Mouse (Mus musculus): ENCODE data around the gene Ptcra. TPM values are rescaled to one million over a fixed set of nuclear protein-coding genes. Genes with fewer than 3 reads are reported as not detected.

Gene Ptcra
- polyA plus RNA-seq, 1 experiment from 2014 or later = 0.53 TPM

DNA sequence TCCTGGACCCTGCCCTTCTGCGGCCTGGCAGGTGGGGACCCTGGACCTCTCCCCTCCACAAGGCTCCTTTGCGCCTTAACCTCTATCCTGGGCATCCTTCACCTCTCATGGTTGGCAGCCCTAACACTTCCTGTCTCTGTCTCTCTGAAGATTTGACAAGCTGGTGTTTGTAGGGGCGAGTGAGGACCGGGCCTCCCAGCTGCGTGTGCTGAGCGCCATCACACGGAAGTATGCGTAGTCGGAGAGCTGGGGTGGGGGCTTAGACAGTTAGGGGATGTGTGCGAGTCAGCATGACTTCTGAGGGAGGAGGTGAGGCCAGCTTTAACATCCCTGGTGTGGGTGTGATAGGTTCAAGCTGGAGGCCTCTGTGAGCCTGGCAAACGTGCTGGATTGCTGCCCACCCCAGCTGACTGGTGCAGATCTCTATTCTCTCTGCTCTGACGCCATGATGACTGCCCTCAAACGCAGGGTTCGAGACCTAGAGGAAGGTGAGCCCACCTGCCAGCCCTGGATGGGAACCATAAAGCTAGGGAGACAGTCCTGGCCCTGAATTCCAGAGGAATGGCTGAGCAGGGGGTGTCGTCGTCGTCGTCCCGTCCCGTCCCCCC is 38.9 kb downstream of the Ptcra start:
- H3K36me3 ChIP-seq = peaks cover 65% of the 10 kb centered on the region
- no peak for ATAC-seq (ENCODE audit: insufficient number of reproducible peaks, insufficient read depth, low FRiP score, low TSS enrichment, low read depth)
- H3K4me1 ChIP-seq = peaks cover 6% of the 10 kb centered on the region; the same call in 1 of the 2 replicates
- H3K27ac ChIP-seq = no peak overlapping the region
- no peak overlapping the region for H3K4me3 ChIP-seq
- peaks cover 19% of the 10 kb centered on the region for H3K27me3 ChIP-seq
- H3K9me3 ChIP-seq = no peaks in the 10 kb centered on the region
- 79% methylated on average over 18 of the region's 20 CpGs for WGBS
- no peak overlapping the region for H3K9ac ChIP-seq
- H3K4me2 ChIP-seq = no peak overlapping the region

DNA sequence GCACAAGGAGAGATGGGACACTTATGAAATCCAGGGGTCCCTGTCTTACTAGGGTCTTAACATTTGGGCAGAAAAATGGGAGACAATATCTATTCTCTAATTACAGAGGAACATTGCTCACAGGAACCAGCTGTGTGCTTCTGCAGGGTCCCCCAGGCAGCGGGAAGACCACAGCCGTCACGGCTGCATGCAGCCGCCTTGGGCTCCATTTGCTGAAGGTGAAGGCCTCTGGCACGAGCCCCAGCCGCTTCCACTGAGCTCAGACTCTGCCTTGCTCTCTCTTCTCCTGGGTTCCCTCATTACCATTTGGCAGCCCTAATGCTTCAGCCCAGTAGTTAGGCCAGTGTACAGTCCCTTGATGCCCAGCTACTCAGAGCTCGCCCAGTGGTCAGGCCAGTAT is 42.4 kb downstream of the Ptcra start:
- Histone ChIP-seq H3K36me3 (peaks cover 83% of the 10 kb centered on the region), H3K27me3 (no peaks in the 10 kb centered on the region), H3K9me3 (no peaks in the 10 kb centered on the region), H3K9ac (no peak overlapping the region; the same call in none of the 2 replicates), H3K27ac (no peak overlapping the region), H3K4me3 (no peak overlapping the region), H3K4me2 (no peak overlapping the region), H3K4me1 (no peaks in the 10 kb centered on the region)
- 84% methylated on average over 7 of the region's 7 CpGs for WGBS
- ATAC-seq (ENCODE audit: insufficient number of reproducible peaks, insufficient read depth, low FRiP score, low TSS enrichment, low read depth) = no peak

DNA sequence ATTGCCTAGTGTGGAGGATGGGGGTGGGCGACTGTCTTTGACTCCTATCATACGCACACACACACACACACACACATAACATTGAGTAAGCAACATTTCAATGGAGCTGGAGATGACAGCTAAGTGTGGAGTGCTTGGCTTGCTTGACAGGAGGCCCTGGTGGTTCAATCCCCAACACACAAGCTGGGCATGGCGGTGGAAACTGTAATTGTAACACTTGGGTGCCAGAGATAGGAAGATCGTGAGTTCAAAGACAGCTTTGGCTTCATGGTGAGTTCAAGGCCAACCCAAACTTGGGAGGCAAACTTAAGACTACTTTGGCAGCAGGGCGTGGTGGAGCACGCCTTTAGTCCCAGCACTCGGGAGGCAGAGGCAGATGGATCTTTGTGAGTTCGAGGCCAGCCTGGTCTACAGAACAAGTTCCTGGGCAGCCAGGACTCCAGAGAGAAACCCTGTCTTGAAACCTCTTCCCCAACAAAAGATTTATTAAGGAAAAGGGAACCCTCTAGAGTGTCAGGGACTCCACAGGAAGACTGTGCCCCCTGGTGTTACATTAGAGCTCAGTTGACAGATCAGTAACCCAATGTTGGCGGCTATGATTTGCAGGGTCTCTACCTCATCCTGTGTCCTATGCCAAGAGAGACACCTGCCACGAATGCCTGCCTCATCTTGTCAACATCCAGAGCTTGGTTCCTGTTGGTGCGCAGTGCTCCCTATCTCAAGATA is 48.6 kb downstream of the Ptcra start:
- H3K27me3 ChIP-seq = no peaks in the 10 kb centered on the region
- no peak for ATAC-seq (ENCODE audit: insufficient number of reproducible peaks, insufficient read depth, low FRiP score, low TSS enrichment, low read depth)
- peaks cover 16% of the 10 kb centered on the region for H3K4me1 ChIP-seq
- peaks cover 51% of the 10 kb centered on the region for H3K36me3 ChIP-seq
- H3K4me3 ChIP-seq = no peak overlapping the region
- no peak overlapping the region for H3K9ac ChIP-seq
- H3K27ac ChIP-seq = no peak overlapping the region
- H3K4me2 ChIP-seq = no peak overlapping the region
- 95% methylated on average over 11 of the region's 11 CpGs for WGBS
- no peaks in the 10 kb centered on the region for H3K9me3 ChIP-seq

DNA sequence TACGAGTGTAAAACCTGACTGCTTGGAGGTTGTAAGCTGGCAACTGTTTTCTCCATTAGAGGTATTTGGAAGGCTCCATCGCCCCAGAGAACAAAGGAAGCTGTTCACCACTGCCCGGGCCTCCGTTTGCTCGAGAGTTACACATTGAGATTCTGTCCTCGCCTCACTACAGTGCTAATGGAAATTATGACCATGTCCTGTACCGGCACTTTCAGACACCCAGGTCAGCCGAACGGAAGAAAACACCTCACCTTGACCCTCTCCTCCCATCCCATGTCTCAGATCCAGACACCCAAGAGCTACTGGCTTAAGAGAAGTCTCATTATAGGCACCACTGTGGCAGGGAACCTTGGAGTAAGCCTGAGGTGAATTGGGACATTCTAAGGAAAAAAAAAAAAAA is 49.7 kb downstream of the Ptcra start:
- H3K4me2 ChIP-seq = no peak overlapping the region
- H3K4me1 ChIP-seq = peaks cover 16% of the 10 kb centered on the region
- no peak overlapping the region for H3K4me3 ChIP-seq
- no peaks in the 10 kb centered on the region for H3K27me3 ChIP-seq
- no peak overlapping the region for H3K9ac ChIP-seq
- ATAC-seq (ENCODE audit: insufficient number of reproducible peaks, insufficient read depth, low FRiP score, low TSS enrichment, low read depth) = no peak
- no peaks in the 10 kb centered on the region for H3K9me3 ChIP-seq
- H3K36me3 ChIP-seq = peaks cover 42% of the 10 kb centered on the region
- WGBS = 89% methylated on average over 9 of the region's 9 CpGs
- H3K27ac ChIP-seq = no peak overlapping the region

DNA sequence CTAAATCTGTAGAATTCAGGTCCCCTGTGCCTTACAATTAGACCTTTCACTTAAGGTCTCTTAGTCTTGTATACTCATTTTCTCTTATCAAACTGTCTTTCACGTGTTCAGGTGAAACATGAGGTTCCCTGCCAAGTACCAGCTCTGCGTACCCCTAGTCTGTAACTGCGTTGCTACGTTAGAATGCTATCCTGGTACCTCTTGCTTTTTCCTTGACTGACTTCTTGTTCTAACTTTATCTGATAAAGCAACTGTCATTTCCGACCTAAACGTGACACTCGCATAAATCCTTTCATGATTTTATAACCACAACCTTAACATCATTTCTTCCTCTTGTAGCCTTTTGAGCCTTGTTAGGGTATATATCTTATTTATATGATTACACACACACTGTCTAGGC is 51.1 kb downstream of the Ptcra start:
- no peaks in the 10 kb centered on the region for H3K9me3 ChIP-seq
- H3K9ac ChIP-seq = peak overlapping the region; percentile 94
- H3K27ac ChIP-seq = no peak overlapping the region
- H3K4me3 ChIP-seq = peak overlapping the region; percentile 100
- H3K36me3 ChIP-seq = peaks cover 39% of the 10 kb centered on the region
- no peak for ATAC-seq (ENCODE audit: insufficient number of reproducible peaks, insufficient read depth, low FRiP score, low TSS enrichment, low read depth)
- no peaks in the 10 kb centered on the region for H3K27me3 ChIP-seq
- H3K4me2 ChIP-seq = peak overlapping the region; percentile 100
- WGBS = 74% methylated on average over 7 of the region's 7 CpGs
- peaks cover 16% of the 10 kb centered on the region for H3K4me1 ChIP-seq

DNA sequence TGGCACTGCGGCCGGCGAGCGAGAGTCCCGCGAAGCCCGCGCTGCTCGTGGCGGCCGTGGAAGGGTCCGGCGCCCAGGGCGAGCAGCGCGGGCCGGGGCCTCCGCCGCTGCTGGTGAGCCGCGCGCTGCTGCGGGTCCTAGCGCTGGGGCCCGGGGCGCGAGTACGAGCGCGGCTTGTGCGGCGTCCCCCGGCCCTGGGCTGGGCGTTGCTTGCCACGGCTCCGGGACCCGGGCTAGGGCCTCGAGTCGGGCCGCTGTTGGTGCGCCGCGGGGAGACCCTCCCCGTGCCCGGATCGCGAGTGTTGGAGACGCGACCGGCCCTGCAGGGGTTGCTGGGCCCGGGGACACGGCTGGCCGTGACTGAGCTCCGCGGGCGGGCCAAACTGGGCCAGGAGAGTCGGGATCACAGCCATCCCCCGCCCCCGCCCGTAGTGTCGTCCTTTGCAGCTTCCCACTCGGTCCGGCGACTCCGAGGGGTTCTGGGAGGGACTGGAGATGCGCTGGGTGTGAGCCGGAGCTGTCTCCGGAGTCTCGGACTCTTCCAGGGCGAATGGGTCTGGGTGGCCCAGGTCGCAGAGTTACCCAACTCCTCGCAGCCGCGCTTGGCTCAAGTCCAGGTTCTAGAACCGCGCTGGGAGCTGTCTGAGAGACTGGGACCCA is 51.8 kb downstream of the Ptcra start:
- no peaks in the 10 kb centered on the region for H3K27me3 ChIP-seq
- H3K4me2 ChIP-seq = peak overlapping the region; percentile 100
- peak overlapping the region; percentile 64 for H3K27ac ChIP-seq
- H3K4me3 ChIP-seq = peak overlapping the region; percentile 100
- WGBS = under 1% methylated on average over 67 of the region's 76 CpGs
- no peak; the same call in 1 of the 2 replicates for ATAC-seq (ENCODE audit: insufficient number of reproducible peaks, insufficient read depth, low FRiP score, low TSS enrichment, low read depth)
- peaks cover 32% of the 10 kb centered on the region for H3K36me3 ChIP-seq
- H3K4me1 ChIP-seq = peaks cover 16% of the 10 kb centered on the region
- no peaks in the 10 kb centered on the region for H3K9me3 ChIP-seq
- peak overlapping the region; percentile 94 for H3K9ac ChIP-seq

DNA sequence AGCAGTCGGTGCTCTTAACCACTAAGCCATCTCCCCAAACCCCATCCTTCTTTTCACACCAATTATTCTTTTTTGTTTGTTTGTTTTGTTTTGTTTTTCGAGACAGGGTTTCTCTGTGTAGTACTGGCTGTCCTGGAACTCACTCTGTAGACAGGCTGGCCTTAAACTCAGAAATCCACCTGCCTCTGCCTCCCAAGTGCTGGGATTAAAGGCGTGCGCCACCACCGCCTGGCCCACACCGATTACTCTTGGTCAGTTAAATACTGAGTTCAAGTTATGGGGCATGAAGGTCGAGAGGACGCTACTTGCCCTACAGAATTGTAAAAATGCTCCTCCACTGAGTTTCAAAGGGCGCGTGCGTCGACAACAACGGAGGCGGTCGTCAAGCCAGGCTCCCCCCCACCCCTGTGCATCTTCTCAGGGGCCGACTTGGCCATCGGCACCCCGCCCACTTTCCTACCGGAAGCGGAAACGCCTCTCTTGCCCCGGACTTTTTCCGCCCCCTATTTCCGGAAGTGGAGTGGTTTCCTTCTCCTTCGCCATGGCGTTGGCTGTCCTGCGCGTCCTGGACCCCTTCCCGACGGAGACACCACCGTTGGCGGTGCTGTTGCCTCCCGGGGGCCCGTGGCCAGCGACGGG is 52.4 kb downstream of the Ptcra start, which contains the start of gene Pex6:
TSS of gene Pex6 (plus strand) at position 505 of the 639 bp plus-strand sequence.
- Histone ChIP-seq H3K36me3 (peaks cover 26% of the 10 kb centered on the region), H3K4me3 (peak within 1 kb of the TSS; percentile 100), H3K4me2 (peak within 1 kb of the TSS; percentile 100), H3K9me3 (no peaks in the 10 kb centered on the region), H3K27me3 (no peaks in the 10 kb centered on the region), H3K9ac (peak within 1 kb of the TSS; percentile 94), H3K4me1 (peaks cover 16% of the 10 kb centered on the region), H3K27ac (peak within 1 kb of the TSS; percentile 64)
- 8% methylated on average over 36 of the region's 36 CpGs for WGBS
- ATAC-seq (ENCODE audit: insufficient number of reproducible peaks, insufficient read depth, low FRiP score, low TSS enrichment, low read depth) = peak; percentile 82

DNA sequence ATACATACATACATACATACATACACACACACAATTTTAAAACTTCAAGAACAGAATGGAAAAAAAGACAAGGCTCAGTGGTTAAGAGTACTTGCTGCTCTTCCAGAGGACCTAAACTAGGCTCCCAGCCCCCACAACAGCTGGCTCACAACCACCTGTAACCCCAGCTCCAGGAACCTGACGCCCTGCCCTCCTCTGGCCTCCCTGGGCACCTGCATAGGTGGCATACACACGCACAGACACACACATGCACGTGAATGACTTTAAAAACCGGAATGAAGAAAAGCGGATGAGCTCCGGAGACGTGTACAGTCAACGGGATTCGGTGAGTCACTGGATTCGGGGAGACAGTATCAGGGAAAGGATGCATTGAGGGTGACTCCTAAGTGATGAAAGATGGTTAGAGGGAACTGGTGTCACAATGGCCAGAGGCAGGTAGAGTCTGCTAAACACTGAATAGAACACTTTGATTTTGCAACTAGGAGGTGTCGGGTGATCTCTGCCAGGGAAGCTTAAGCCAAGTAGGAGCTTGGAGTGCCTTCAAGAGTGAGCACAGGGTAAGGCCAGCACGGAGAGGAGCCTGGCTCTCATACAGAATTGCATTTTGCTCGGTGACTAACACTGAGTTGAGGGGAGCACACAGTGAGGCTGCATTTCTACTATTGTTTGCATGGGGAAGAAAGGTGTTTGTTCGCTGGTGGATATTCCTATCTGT is 57.0 kb downstream of the Ptcra start:
- Histone ChIP-seq H3K4me1 (peaks cover 30% of the 10 kb centered on the region), H3K9ac (no peak overlapping the region), H3K9me3 (no peaks in the 10 kb centered on the region), H3K27me3 (no peaks in the 10 kb centered on the region), H3K36me3 (0 out of 2 replicates have a peak, but pooled peaks cover under 1% of the 10 kb centered on the region), H3K27ac (no peak overlapping the region), H3K4me2 (no peak overlapping the region), H3K4me3 (no peak overlapping the region)
- 88% methylated on average over 14 of the region's 14 CpGs for WGBS
- no peak for ATAC-seq (ENCODE audit: insufficient number of reproducible peaks, insufficient read depth, low FRiP score, low TSS enrichment, low read depth)

Other genes with a start within 250 kb of the Ptcra start
- gene Cul9, start 217.3 kb downstream of the Ptcra start, polyA plus RNA-seq (2015; fragmentation: Nextera tagmentation; extraction: Ambion mirVana) = 10.7 and 11.4 TPM in 2 replicates
- gene Srf, start 207.5 kb downstream of the Ptcra start, polyA plus RNA-seq (2015; fragmentation: Nextera tagmentation; extraction: Ambion mirVana) = 6.3 and 8.9 TPM in 2 replicates
- gene Ptk7, start 134.2 kb downstream of the Ptcra start, polyA plus RNA-seq (2015; fragmentation: Nextera tagmentation; extraction: Ambion mirVana) = 148 and 149 TPM in 2 replicates
- gene Klc4, start 117.7 kb downstream of the Ptcra start, polyA plus RNA-seq (2015; fragmentation: Nextera tagmentation; extraction: Ambion mirVana) = 21.8 and 26.3 TPM in 2 replicates
- gene Mrpl2, start 117.5 kb downstream of the Ptcra start, polyA plus RNA-seq (2015; fragmentation: Nextera tagmentation; extraction: Ambion mirVana) = 92.7 and 95.4 TPM in 2 replicates
- 57.4 and 64.1 TPM in 2 replicates for gene Cul7, start 113.4 kb downstream of the Ptcra start, polyA plus RNA-seq (2015; fragmentation: Nextera tagmentation; extraction: Ambion mirVana)
- gene Rrp36, start 89.4 kb downstream of the Ptcra start, polyA plus RNA-seq (2015; fragmentation: Nextera tagmentation; extraction: Ambion mirVana) = 72.3 and 75.6 TPM in 2 replicates
- gene Mea1, start 84.9 kb downstream of the Ptcra start, polyA plus RNA-seq (2015; fragmentation: Nextera tagmentation; extraction: Ambion mirVana) = 160 and 176 TPM in 2 replicates
- gene Klhdc3, start 82.8 kb downstream of the Ptcra start, polyA plus RNA-seq (2015; fragmentation: Nextera tagmentation; extraction: Ambion mirVana) = 121 and 133 TPM in 2 replicates
- gene Ppp2r5d, start 58.6 kb downstream of the Ptcra start, polyA plus RNA-seq (2015; fragmentation: Nextera tagmentation; extraction: Ambion mirVana) = 85.8 and 100 TPM in 2 replicates
- 27.9 and 32.4 TPM in 2 replicates for gene Pex6, start 52.2 kb downstream of the Ptcra start, polyA plus RNA-seq (2015; fragmentation: Nextera tagmentation; extraction: Ambion mirVana)
- gene Gnmt, start 34.5 kb downstream of the Ptcra start, polyA plus RNA-seq (2015; fragmentation: Nextera tagmentation; extraction: Ambion mirVana) = 0.34 and 1.8 TPM in 2 replicates
- 65.5 and 67.0 TPM in 2 replicates for gene Cnpy3, start 11.5 kb downstream of the Ptcra start, polyA plus RNA-seq (2015; fragmentation: Nextera tagmentation; extraction: Ambion mirVana)
- gene 2310039H08Rik, start 8.9 kb upstream of the Ptcra start, polyA plus RNA-seq (2015; fragmentation: Nextera tagmentation; extraction: Ambion mirVana) = 69.8 and 78.6 TPM in 2 replicates
- 172 and 178 TPM in 2 replicates for gene Rpl7l1, start 19.0 kb upstream of the Ptcra start, polyA plus RNA-seq (2015; fragmentation: Nextera tagmentation; extraction: Ambion mirVana)
- 4.4 and 5.0 TPM in 2 replicates for gene Bicral, start 94.8 kb upstream of the Ptcra start, polyA plus RNA-seq (2015; fragmentation: Nextera tagmentation; extraction: Ambion mirVana)
- gene Tbcc, start 127.0 kb upstream of the Ptcra start, polyA plus RNA-seq (2015; fragmentation: Nextera tagmentation; extraction: Ambion mirVana) = 58.5 and 63.3 TPM in 2 replicates
- not detected in 2 replicates for gene Prph2, start 146.7 kb upstream of the Ptcra start, polyA plus RNA-seq (2015; fragmentation: Nextera tagmentation; extraction: Ambion mirVana)
- 18.6 and 19.0 TPM in 2 replicates for gene Ubr2, start 246.8 kb upstream of the Ptcra start, polyA plus RNA-seq (2015; fragmentation: Nextera tagmentation; extraction: Ambion mirVana)